In the genomic region with DNA sequence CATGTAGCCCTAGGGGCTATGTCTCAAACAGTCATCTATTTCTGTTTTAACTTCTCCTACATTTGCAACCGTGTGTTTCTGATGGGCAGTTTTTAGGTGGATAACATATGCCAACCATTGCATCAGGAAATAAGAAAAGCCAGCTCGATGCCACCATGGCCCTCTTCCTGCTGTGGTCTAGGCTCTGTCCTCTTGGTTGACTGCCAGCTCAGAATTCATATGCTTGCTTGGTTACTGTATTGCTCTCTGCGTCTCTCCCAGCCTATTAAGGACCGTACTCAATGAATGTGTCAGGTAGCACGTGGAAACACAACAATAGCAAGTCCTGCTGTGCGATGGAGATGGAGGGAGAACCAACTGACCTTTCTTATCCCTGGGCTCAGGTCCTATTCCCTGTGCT, we compare ENCODE assay signal across 17 mouse cellular contexts.
"Had no signal": no experiment of that assay in that cellular context is flagged by ENCODE, and none has a peak within 500 bp of the region (broad histone marks: within the 10 kb centered on the region; RNA-seq: fewer than 3 reads in every experiment).

No protein-coding gene starts in this region.

- H3K4me2 ChIP-seq: lung, embryonic 14.5 days; midbrain, embryonic 12.5 days; neural tube, embryonic 13.5 days; neural tube, embryonic 15.5 days had no signal

- DNase-seq: lung, adult 18-20 months; lung, embryonic 14.5 days; lung, postnatal 10 days; lung, postnatal 4 days; midbrain, embryonic 14.5 days; right cerebral cortex, adult 18-20 months; right cerebral cortex, postnatal 25 days; right cerebral cortex, postnatal 4 days; spleen, adult 18-20 months; thymus, adult 18-20 months; thymus, postnatal 14 days; thymus, postnatal 36 days had no signal

- H3K9me3 ChIP-seq: midbrain, embryonic 10.5 days; midbrain, embryonic 12.5 days; neural tube, embryonic 15.5 days had no signal

- H3K36me3 ChIP-seq: midbrain, embryonic 10.5 days; midbrain, embryonic 12.5 days; neural tube, embryonic 13.5 days; neural tube, embryonic 15.5 days had no signal

- H3K9ac ChIP-seq: lung, embryonic 14.5 days; midbrain, embryonic 12.5 days; neural tube, embryonic 13.5 days; neural tube, embryonic 15.5 days had no signal

- H3K27ac ChIP-seq: midbrain, embryonic 10.5 days; midbrain, embryonic 12.5 days; neural tube, embryonic 13.5 days; neural tube, embryonic 15.5 days had no signal

- H3K4me3 ChIP-seq: midbrain, embryonic 10.5 days; midbrain, embryonic 12.5 days; myocyte; neural tube, embryonic 13.5 days; neural tube, embryonic 15.5 days had no signal
